Mouse (Mus musculus): ENCODE measurements around the gene Bmp3.

The Bmp3 gene

GRCm38 (mm10) chr5:98890544-98891050 is 36.4 kb downstream of the Bmp3 start:
- POLR2A ChIA-PET: no interaction called here
- CTCF ChIA-PET: no interaction called here

- CTCF ChIA-PET: interaction anchor here in 1 of 4 experiments (0.7 kb wide), 1 partner anchor 247 kb away, joined by 4 read pairs; no protein-coding TSS in a partner anchor
- POLR2A ChIA-PET: no interaction called here
Observed at GRCm38 (mm10) chr5:98894281-98894680, 40.1 kb downstream of the Bmp3 start.

GRCm38 (mm10) chr5:98897946-98898345 is 43.7 kb downstream of the Bmp3 start:
- CTCF ChIA-PET: no interaction called here
- POLR2A ChIA-PET: no interaction called here

- ChIA-PET CTCF (interaction anchor here in 3 of 4 experiments (0.6 to 1.9 kb wide), 3 partner anchors 37 to 571 kb away, joined by 3 to 11 read pairs (median 6); no protein-coding TSS in a partner anchor), POLR2A (no interaction called here)
Observed at GRCm38 (mm10) chr5:98900926-98901325, 46.7 kb downstream of the Bmp3 start.

GRCm38 (mm10) chr5:98902339-98902738 is 48.1 kb downstream of the Bmp3 start:
- CTCF ChIA-PET: interaction anchor here (0.5 to 1.9 kb wide), 11 partner anchors 19 to 407 kb away, joined by 3 to 11 read pairs (median 5); no protein-coding TSS in a partner anchor
- POLR2A ChIA-PET: interaction anchor here in 2 of 4 experiments (0.6 kb wide), 2 partner anchors 30 to 39 kb away, joined by 3 to 5 read pairs; no protein-coding TSS in a partner anchor

- ChIA-PET POLR2A (interaction anchor here in 1 of 4 experiments (0.5 to 1.2 kb wide), 3 partner anchors 10 to 174 kb away, joined by 3 to 4 read pairs (median 3); no protein-coding TSS in a partner anchor), CTCF (no interaction called here)
Observed at GRCm38 (mm10) chr5:98918716-98919115, 64.5 kb downstream of the Bmp3 start.

- POLR2A ChIA-PET: no interaction called here
- CTCF ChIA-PET: no interaction called here
Observed at GRCm38 (mm10) chr5:98921608-98922007, 67.4 kb downstream of the Bmp3 start.

- CTCF ChIA-PET: no interaction called here
- POLR2A ChIA-PET: no interaction called here
Observed at GRCm38 (mm10) chr5:98922921-98923320, 68.7 kb downstream of the Bmp3 start.
